Mouse (Mus musculus) embryonic facial prominence, embryonic 12.5 days (tissue): ENCODE results near the gene Borcs6. TPM values are rescaled to one million over a fixed set of nuclear protein-coding genes. Genes with fewer than 3 reads are reported as not detected.

Experiments used
- ATAC-seq: fragments of 200-750 bp; cut with Nextera tagmentation; 2 replicates; pipeline ENCODE4 v1.8.0; 2017; ENCODE audit not compliant: insufficient number of reproducible peaks, insufficient read depth, low FRiP score, low TSS enrichment
- H3K27ac ChIP-seq: fragments of 300-500 bp; sonication (generic); 2 replicates; pipeline ENCODE4 v1.5.1; 2016; ENCODE audit warnings: mild to moderate bottlenecking
- H3K27me3 ChIP-seq: fragments of 300-500 bp; sonication (generic); 2 replicates; pipeline ENCODE4 v1.6.1; 2016; ENCODE audit warnings: mild to moderate bottlenecking, moderate library complexity
- H3K36me3 ChIP-seq: fragments of 300-500 bp; sonication (generic); 2 replicates; pipeline ENCODE4 v1.6.1; 2016; ENCODE audit warnings: mild to moderate bottlenecking
- H3K4me1 ChIP-seq: fragments of 300-500 bp; sonication (generic); 2 replicates; pipeline ENCODE4 v1.6.1; 2016
- H3K4me2 ChIP-seq: fragments of 300-500 bp; sonication (generic); replicated peaks from 2 replicates; pipeline ENCODE4 v1.6.1; 2016; ENCODE audit warnings: mild to moderate bottlenecking, moderate library complexity
- H3K4me3 ChIP-seq: fragments of 300-500 bp; sonication (generic); 2 replicates; pipeline ENCODE4 v1.5.1; 2016; ENCODE audit warnings: mild to moderate bottlenecking
- H3K9ac ChIP-seq: fragments of 300-500 bp; sonication (generic); 2 replicates; pipeline ENCODE4 v1.6.1; 2016; ENCODE audit warnings: mild to moderate bottlenecking, moderate library complexity
- H3K9me3 ChIP-seq: fragments of 300-500 bp; sonication (generic); 2 replicates; pipeline ENCODE4 v1.6.1; 2016; ENCODE audit warnings: mild to moderate bottlenecking, moderate library complexity
- WGBS: fragments of 180-500 bp; shearing (Covaris S2); methylation state at CpG from one replicate; pipeline ENCODE4 v1.1.7; 2016; 5-methylcytosine and 5-hydroxymethylcytosine counted together
- polyA plus RNA-seq: library from polyadenylated mRNA; unstranded; fragments of >200 nt; fragmentation: Nextera tagmentation; extraction: Ambion mirVana; gene quantifications from 2 replicates; pipeline ENCODE4 v1.2.1, GENCODE M21; 2016

Gene Borcs6
- polyA plus RNA-seq, 1 experiment from 2014 or later: 12.3 TPM

DNA sequence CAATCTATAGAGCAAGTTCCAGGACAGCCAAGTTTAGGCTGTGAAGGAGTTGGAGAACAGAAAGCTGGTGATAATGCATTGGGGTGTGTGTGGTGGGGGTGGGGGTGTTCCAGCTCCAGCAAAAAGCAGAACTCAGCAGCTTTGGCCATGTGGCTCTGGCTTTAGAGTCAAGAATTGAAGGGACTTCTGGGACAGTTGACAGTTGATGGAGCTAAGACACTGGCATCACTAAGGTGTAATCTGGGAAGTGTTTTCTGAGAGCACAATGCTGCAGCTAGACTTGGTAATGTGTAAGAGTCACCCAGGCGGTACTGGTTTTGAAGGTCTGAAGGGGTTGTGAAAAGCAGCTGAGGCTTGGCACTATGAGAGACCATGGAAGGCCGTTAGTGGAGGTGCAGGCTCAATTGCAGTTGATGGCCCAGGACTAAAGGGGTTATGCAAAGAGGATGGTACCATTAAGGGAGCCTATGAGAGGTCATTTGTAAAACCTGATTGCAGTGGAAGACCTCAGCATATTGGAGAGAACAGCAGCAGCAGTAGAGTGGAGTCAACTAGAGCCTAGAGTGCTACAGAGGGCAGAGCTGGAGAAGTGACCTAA lies 6.6 kb upstream of the Borcs6 start:
- H3K9me3 ChIP-seq: no peaks in the 10 kb centered on the region
- no peaks in the 10 kb centered on the region for H3K27me3 ChIP-seq
- H3K36me3 ChIP-seq: peaks cover 44% of the 10 kb centered on the region
- ATAC-seq: no peak
- WGBS: 84% methylated on average over 2 of the region's 2 CpGs
- no peak overlapping the region for H3K9ac ChIP-seq
- no peak overlapping the region for H3K4me3 ChIP-seq
- no peak overlapping the region for H3K27ac ChIP-seq
- no peak overlapping the region for H3K4me2 ChIP-seq
- H3K4me1 ChIP-seq: 0 out of 2 replicates have a peak, but pooled peaks cover 5% of the 10 kb centered on the region

DNA sequence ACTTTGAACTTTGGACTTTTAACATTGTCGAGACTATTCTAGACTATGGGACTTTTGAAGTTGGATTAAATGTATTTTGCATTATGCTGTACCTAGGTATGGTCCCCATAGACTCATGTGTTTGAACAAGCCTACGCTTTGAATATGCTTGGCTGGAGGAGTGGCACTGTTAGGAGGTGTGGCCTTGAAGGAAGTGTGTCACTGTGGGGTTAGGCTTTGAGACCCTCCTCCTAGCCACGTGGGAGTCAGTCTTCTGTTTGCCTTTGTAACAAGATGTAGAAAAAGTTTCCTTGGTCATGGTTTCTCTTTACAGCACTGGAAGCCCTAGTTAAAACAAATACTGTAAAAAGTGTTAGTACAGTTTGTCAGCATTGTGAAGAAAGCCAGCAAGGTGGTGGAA lies 5.7 kb upstream of the Borcs6 start:
- peaks cover 38% of the 10 kb centered on the region for H3K36me3 ChIP-seq
- no peak overlapping the region for H3K9ac ChIP-seq
- no peak overlapping the region for H3K4me3 ChIP-seq
- H3K4me2 ChIP-seq: no peak overlapping the region
- 80% methylated on average over 3 of the region's 3 CpGs for WGBS
- H3K4me1 ChIP-seq: 0 out of 2 replicates have a peak, but pooled peaks cover 6% of the 10 kb centered on the region
- no peaks in the 10 kb centered on the region for H3K27me3 ChIP-seq
- H3K9me3 ChIP-seq: no peaks in the 10 kb centered on the region
- H3K27ac ChIP-seq: no peak overlapping the region
- ATAC-seq: no peak

DNA sequence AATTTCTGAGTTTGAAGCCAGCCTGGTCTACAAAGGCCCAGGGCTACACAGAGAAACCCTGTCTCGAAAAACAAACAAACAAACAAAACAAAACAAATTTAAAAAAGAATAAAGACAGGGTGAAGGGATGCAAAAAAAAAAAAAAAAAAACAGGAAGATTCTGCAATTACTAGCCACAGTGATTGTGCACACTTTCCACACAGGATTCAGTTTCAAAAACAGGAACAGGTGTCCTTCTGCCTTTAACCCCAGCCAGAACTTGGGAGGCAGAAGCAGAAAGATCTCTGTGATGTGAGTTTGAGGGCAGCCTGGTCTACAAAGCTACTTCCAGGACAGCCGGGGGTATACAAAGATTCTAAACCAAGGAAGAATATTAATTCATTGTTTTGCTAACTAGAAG lies 1.3 kb upstream of the Borcs6 start:
- H3K4me1 ChIP-seq: peaks cover 19% of the 10 kb centered on the region
- no peaks in the 10 kb centered on the region for H3K9me3 ChIP-seq
- no peak overlapping the region for H3K27ac ChIP-seq
- ATAC-seq: no peak
- 74% methylated on average over 2 of the region's 2 CpGs for WGBS
- H3K36me3 ChIP-seq: peaks cover 9% of the 10 kb centered on the region; the same call in 1 of the 2 replicates
- H3K4me3 ChIP-seq: peak overlapping the region; percentile 87
- H3K9ac ChIP-seq: peak overlapping the region; percentile 64; the same call in 1 of the 2 replicates
- no peaks in the 10 kb centered on the region for H3K27me3 ChIP-seq
- peak overlapping the region; percentile 96 for H3K4me2 ChIP-seq

DNA sequence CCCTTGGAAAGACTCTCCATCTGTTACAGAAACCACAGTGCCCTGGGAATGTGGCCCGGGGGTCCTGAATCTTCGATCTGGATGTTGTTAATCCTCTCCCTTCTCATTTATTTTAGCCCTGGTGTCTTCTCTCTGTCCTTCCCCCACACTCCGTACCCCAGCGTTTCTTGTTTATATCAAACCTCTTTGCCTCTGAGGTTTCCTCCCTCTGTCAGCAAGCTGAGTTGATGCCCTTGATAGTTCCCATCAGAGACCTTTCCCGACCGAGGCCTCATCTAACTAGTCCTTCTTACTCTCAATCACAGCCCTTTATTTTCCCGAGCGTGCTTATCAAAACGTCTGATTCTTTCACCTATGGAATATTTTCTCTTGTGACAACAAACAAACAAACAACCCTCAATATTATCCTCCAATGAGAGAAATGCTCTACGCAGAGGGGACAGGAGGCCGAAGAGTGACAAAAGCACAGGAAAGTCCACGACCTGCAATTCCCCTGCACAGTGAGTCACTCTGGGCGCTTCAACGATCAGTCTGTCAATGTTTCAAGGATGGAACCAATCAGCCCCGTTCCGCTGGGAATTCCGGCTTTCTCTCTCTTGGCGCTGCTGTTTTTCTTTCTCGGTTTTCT lies 674 bp upstream of the Borcs6 start:
- WGBS: 2% methylated on average over 19 of the region's 19 CpGs
- Histone ChIP-seq H3K4me3 (peak overlapping the region; percentile 87), H3K27me3 (no peaks in the 10 kb centered on the region), H3K9ac (peak overlapping the region; percentile 64), H3K4me1 (peaks cover 19% of the 10 kb centered on the region), H3K36me3 (peaks cover 5% of the 10 kb centered on the region; the same call in 1 of the 2 replicates), H3K4me2 (peak overlapping the region; percentile 96), H3K27ac (peak overlapping the region; percentile 66), H3K9me3 (no peaks in the 10 kb centered on the region)
- peak; percentile 2; the same call in 1 of the 2 replicates for ATAC-seq

DNA sequence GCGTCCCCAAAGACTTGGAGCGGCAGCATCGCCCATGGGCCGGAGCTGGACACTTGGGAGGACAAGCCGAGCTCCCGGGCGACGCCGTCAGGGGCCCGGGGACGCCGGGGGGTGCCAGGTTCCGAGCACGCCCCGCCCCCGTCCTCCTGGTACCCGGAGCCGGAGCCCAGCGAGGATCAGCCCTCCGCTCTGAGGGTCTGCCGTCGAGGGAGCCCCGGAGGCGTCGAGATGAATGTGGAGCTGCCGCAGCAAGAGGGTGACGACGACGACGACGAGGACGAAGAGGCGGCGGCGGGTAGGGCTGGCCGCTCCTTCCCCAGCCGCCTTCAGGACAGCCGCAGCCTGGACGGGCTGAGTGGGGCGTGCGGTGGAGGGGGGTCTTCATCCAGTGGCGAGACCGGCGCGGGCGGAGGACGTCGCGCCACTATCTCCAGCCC lies 476 bp downstream of the Borcs6 start:
- H3K36me3 ChIP-seq: no peaks in the 10 kb centered on the region
- no peaks in the 10 kb centered on the region for H3K9me3 ChIP-seq
- peak overlapping the region; percentile 87 for H3K4me3 ChIP-seq
- peak overlapping the region; percentile 83 for H3K27ac ChIP-seq
- 1% methylated on average over 49 of the region's 49 CpGs for WGBS
- peak overlapping the region; percentile 96 for H3K4me2 ChIP-seq
- ATAC-seq: peak; percentile 17; the same call in 1 of the 2 replicates
- H3K9ac ChIP-seq: peak overlapping the region; percentile 64
- no peaks in the 10 kb centered on the region for H3K27me3 ChIP-seq
- peaks cover 23% of the 10 kb centered on the region for H3K4me1 ChIP-seq

DNA sequence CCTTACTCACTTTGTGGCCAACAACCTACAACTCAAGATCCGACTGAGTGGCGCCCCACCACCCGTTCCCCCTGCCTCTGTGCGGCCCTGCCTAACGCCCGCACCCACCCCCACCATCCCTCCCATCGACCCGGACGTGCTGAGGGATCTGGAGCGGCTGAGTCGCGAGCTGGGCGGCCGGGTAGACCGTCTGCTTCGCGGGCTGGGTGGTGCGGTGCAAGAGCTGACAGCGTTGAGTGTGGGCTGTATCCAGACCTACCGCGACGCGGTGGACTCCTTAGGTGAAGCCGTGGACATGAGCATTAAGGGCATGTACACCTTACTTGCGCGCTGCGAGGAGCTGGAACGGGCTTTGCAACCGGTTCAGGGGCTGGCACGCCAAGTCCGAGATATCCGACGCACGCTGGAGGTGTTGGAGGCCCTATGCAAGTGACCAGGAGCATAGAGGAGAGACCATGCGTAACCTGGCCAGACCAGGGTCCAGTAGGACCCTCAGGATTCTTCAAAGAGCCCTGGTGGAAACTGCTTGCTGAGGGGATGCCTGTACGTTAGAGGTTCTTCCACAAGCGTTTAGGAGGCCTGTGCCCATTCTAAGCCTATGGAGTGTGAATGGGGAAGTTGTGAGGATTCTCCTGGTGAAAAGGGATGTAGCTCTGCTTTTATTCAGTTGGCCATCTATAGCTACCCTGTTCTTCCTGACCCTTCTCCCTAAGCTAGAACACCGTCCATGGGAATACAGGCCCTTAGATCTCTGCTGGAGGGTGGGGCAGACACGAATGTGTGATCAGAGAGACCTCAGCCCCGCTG lies 1.1 kb downstream of the Borcs6 start:
- H3K36me3 ChIP-seq: no peaks in the 10 kb centered on the region
- H3K27me3 ChIP-seq: no peaks in the 10 kb centered on the region
- H3K4me1 ChIP-seq: peaks cover 23% of the 10 kb centered on the region
- peak overlapping the region; percentile 83 for H3K27ac ChIP-seq
- peak overlapping the region; percentile 87 for H3K4me3 ChIP-seq
- WGBS: under 1% methylated on average over 40 of the region's 40 CpGs
- peak overlapping the region; percentile 64 for H3K9ac ChIP-seq
- H3K4me2 ChIP-seq: peak overlapping the region; percentile 96
- H3K9me3 ChIP-seq: no peaks in the 10 kb centered on the region
- ATAC-seq: no peak

DNA sequence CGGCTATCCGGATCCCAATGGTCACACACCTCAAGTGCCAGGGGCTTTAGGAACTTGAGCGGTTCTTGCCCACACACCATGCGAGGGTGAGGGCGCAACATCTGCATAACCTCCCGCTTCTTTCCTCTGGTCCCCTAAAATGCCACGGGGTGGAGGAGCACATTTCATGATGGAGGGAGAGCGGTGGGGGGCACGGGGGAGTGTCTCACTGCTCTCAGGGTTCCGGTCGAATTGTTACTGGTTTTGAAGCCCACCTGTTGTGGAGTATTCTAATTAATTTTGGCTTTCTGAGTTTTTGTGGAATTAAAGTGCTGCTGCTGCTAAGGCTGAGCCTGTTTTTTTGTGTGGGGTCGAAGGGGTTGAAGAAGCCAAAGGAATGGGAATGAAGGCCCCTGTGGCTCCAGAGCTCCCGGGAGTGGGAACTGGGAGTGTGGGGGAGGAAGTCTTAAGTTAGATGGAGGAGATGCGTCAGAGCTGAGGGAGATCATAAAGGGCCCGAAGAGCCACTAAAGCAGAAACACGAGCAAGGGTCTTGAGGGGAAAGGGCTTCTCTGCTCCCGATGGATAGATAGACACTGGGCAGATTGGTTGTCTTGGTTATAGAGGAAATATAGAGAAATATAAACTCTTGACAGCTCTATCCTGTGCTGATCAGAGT lies 1.9 kb downstream of the Borcs6 start:
- Histone ChIP-seq H3K9ac (peak overlapping the region; percentile 64), H3K4me1 (peaks cover 29% of the 10 kb centered on the region), H3K27ac (no peak overlapping the region), H3K27me3 (no peaks in the 10 kb centered on the region), H3K4me3 (peak overlapping the region; percentile 87), H3K9me3 (no peaks in the 10 kb centered on the region), H3K36me3 (no peaks in the 10 kb centered on the region), H3K4me2 (peak overlapping the region; percentile 96)
- WGBS: 11% methylated on average over 17 of the region's 17 CpGs
- no peak for ATAC-seq

DNA sequence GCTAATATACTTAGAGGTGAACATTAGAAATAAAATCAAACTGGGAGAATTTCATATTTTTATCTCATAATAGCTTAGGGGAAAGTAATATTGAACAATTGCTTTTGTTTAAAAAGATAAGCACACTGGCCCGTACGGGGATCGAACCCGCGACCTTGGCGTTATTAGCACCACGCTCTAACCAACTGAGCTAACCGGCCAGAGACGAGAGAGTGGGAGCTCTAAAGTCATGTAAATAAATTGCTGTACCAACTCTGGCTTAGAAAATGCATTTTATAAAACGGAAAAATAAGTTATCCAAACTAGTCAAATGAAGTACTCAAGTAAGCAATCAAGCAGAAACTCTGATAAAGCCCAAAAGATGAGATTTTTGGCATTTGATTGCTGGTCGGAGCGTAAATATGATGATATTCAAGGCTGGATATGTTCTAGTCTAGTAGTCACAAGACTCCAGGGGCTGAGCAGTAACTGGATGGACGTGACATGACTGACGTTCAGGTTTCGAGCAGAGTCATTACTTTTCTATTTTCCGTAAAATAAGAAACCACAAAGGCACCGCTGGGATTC lies 2.8 kb downstream of the Borcs6 start:
- WGBS: under 1% methylated on average over 17 of the region's 17 CpGs
- Histone ChIP-seq H3K27me3 (no peaks in the 10 kb centered on the region), H3K4me2 (peak overlapping the region; percentile 56), H3K27ac (no peak overlapping the region), H3K9ac (no peak overlapping the region), H3K9me3 (no peaks in the 10 kb centered on the region), H3K36me3 (no peaks in the 10 kb centered on the region), H3K4me1 (peaks cover 33% of the 10 kb centered on the region), H3K4me3 (peak overlapping the region; percentile 80)
- no peak for ATAC-seq

DNA sequence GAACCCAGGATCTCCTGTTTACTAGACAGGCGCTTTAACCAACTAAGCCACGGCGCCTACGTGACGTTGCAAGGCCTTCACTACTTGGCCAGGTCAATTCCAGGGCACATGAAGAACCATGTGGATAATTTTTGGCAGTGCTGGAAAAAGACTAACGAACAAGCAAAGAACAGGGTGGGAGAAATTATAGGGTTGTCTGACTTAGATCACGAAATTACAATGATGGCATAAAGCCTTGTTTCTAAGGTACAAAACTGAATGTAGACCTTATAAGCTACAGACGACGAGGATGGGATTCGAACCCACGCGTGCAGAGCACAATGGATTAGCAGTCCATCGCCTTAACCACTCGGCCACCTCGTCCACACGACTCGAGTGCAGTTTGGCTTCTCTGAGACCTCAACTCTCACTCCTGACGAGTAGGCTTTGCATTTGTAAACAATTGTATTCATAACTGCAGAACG lies 3.3 kb downstream of the Borcs6 start:
- ATAC-seq: no peak
- Histone ChIP-seq H3K4me3 (peak overlapping the region; percentile 80), H3K9me3 (no peaks in the 10 kb centered on the region), H3K27me3 (no peaks in the 10 kb centered on the region), H3K4me2 (peak overlapping the region; percentile 56), H3K4me1 (peaks cover 33% of the 10 kb centered on the region), H3K36me3 (no peaks in the 10 kb centered on the region), H3K27ac (peak overlapping the region; percentile 72; the same call in 1 of the 2 replicates), H3K9ac (no peak overlapping the region)
- under 1% methylated on average over 19 of the region's 19 CpGs for WGBS

DNA sequence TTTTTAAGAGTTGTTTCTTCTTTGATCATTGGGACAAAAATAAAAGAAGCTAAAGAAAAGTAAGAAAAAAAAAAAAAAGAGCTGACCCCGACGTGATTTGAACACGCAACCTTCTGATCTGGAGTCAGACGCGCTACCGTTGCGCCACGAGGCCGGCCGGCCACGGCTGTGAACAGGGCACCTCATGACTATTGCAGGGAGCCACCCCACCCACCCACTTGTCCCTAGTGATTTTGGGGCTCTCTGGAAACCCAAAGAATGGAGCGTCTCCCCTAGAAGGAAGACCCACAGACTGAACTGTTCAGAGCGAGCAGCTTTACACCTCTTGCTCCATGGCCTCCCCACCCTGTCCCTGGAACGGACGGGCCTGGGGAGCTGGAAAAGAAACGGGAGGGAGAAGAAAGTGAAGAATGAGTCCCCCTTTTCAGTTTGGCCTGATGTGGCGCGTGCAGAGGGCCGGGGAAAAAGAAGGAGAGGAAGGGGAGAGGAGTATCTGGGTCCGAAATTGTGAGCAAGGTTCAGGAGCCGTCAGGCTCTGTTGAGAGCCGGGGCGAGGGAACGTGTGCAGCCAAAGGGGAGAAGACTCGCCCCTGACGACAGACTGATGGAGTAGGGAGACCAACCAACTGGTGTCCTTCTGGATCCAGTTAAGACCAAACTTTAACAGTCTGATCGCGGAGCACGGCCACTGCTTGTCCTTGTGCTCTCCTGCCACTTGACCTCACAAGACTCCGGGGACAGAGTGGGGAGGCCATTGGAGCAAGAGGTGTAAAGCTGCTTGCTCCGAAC lies 4.1 kb downstream of the Borcs6 start:
- peak overlapping the region; percentile 65 for H3K9ac ChIP-seq
- no peaks in the 10 kb centered on the region for H3K27me3 ChIP-seq
- no peaks in the 10 kb centered on the region for H3K9me3 ChIP-seq
- peak overlapping the region; percentile 85 for H3K27ac ChIP-seq
- H3K4me1 ChIP-seq: peaks cover 29% of the 10 kb centered on the region
- no peaks in the 10 kb centered on the region for H3K36me3 ChIP-seq
- WGBS: under 1% methylated on average over 31 of the region's 31 CpGs
- H3K4me3 ChIP-seq: peak overlapping the region; percentile 80
- H3K4me2 ChIP-seq: peak overlapping the region; percentile 56
- no peak for ATAC-seq
